Mouse (Mus musculus) ES-E14 (cell line): Measurements from ENCODE around the gene Cpz.

ENCODE experiments used
- HCFC1 ChIP-seq: IDR thresholded peaks from 2 replicates; pipeline ENCODE4 v1.6.1; 2012; ENCODE audit warnings: low read length, inconsistent platforms, borderline replicate concordance; ENCODE audit not compliant: insufficient read depth
- MAFK ChIP-seq: IDR thresholded peaks from 2 replicates; pipeline ENCODE4 v1.6.1; 2014; ENCODE audit warnings: mild to moderate bottlenecking, low read depth, low read length, inconsistent platforms; ENCODE audit not compliant: insufficient read depth
- ZC3H11A ChIP-seq: IDR thresholded peaks from 2 replicates; pipeline ENCODE4 v1.6.1; 2012; ENCODE audit warnings: low read depth, mild to moderate bottlenecking, inconsistent platforms, low read length, borderline replicate concordance

GRCm38 (mm10) chr5:35571546-35571945 lies 46.0 kb upstream of the Cpz start:
- TF ChIP-seq ZC3H11A (no peak), HCFC1 (no peak), MAFK (no peak)
